Mouse (Mus musculus) hindbrain, embryonic 14.5 days (tissue): ENCODE measurements around the gene Wwox. TPM values are rescaled to one million over a fixed set of nuclear protein-coding genes. Genes with fewer than 3 reads are reported as not detected.

ENCODE experiments used
- ATAC-seq: fragments of 200-750 bp; cut with Nextera tagmentation; 2 replicates; pipeline ENCODE4 v1.8.0; 2017; ENCODE audit warnings: moderate number of reproducible peaks, mild to moderate bottlenecking, moderate TSS enrichment, moderate library complexity; ENCODE audit not compliant: low FRiP score
- DNase-seq: peaks from one replicate; pipeline ENCODE4 v3.0.0-alpha.2; 2015; ENCODE audit warnings: low spot score
- H3K27ac ChIP-seq: fragments of 300-500 bp; sonication (generic); 2 replicates; pipeline ENCODE4 v1.5.1; 2014; ENCODE audit warnings: mild to moderate bottlenecking, moderate library complexity
- H3K27me3 ChIP-seq: fragments of 300-500 bp; sonication (generic); 2 replicates; pipeline ENCODE4 v1.6.1; 2014; ENCODE audit warnings: mild to moderate bottlenecking, low read length, mixed read lengths; ENCODE audit not compliant: control insufficient read depth, insufficient read depth
- H3K36me3 ChIP-seq: fragments of 300-500 bp; sonication (generic); replicated peaks from 2 replicates; pipeline ENCODE4 v1.6.1; 2014; ENCODE audit not compliant: control insufficient read depth, insufficient read depth
- H3K4me1 ChIP-seq: fragments of 300-500 bp; sonication (generic); replicated peaks from 2 replicates; pipeline ENCODE4 v1.6.1; 2014; ENCODE audit warnings: antibody characterized with exemption, low read length, mixed read lengths; ENCODE audit not compliant: control insufficient read depth, insufficient read depth
- H3K4me2 ChIP-seq: fragments of 300-500 bp; sonication (generic); replicated peaks from 2 replicates; pipeline ENCODE4 v1.6.1; 2014; ENCODE audit warnings: mild to moderate bottlenecking, moderate library complexity
- H3K4me3 ChIP-seq: fragments of 300-500 bp; sonication (generic); replicated peaks from 2 replicates; pipeline ENCODE4 v1.5.1; 2014; ENCODE audit warnings: mild to moderate bottlenecking, low read length
- H3K9ac ChIP-seq: fragments of 300-500 bp; sonication (generic); 2 replicates; pipeline ENCODE4 v1.6.1; 2014
- H3K9me3 ChIP-seq: fragments of 300-500 bp; sonication (generic); 2 replicates; pipeline ENCODE4 v1.6.1; 2016; ENCODE audit warnings: low read length; ENCODE audit not compliant: control insufficient read depth
- WGBS: fragments of 180-500 bp; shearing (Covaris S2); extraction: QIAGEN DNeasy Blood & Tissue Kit; methylation state at CpG from one replicate; pipeline ENCODE4 v1.1.7; 2014; 5-methylcytosine and 5-hydroxymethylcytosine counted together
- polyA plus RNA-seq: library from polyadenylated mRNA; unstranded; fragments of >200 nt; fragmentation: Nextera tagmentation; extraction: Ambion mirVana; gene quantifications from 2 replicates; pipeline ENCODE4 v1.2.1, GENCODE M21; 2014

The Wwox gene
- polyA plus RNA-seq, 1 experiment from 2014 or later = 12.7 TPM

DNA sequence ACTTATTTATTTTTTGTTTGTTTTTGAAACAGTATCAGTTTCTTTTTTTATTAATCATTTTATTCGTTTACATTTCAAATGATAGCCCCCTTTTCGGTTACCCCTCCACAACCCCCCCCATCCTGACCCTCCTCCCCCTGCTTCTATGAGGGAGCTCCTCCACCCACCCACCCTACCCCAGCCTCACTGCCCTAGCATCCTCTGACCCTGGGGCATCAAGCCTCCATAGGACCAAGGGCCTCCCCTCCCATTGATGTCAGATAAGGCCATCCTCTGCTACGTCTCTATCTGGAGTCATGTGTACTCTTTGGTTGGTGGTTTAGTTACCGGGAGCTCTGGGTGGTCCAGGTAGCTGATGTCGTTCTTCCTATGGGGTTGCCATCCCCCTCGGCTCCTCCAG is 109.4 kb downstream of the Wwox start:
- H3K9me3 ChIP-seq = no peaks in the 10 kb centered on the region
- H3K36me3 ChIP-seq = no peaks in the 10 kb centered on the region
- WGBS = 89% methylated on average over 6 of the region's 6 CpGs
- ATAC-seq (no peak), DNase-seq (no peak)
- no peak overlapping the region for H3K4me3 ChIP-seq
- no peaks in the 10 kb centered on the region for H3K27me3 ChIP-seq
- H3K4me1 ChIP-seq = 0 out of 2 replicates have a peak, but pooled peaks cover 3% of the 10 kb centered on the region
- no peak overlapping the region for H3K9ac ChIP-seq
- no peak overlapping the region for H3K4me2 ChIP-seq
- H3K27ac ChIP-seq = no peak overlapping the region

DNA sequence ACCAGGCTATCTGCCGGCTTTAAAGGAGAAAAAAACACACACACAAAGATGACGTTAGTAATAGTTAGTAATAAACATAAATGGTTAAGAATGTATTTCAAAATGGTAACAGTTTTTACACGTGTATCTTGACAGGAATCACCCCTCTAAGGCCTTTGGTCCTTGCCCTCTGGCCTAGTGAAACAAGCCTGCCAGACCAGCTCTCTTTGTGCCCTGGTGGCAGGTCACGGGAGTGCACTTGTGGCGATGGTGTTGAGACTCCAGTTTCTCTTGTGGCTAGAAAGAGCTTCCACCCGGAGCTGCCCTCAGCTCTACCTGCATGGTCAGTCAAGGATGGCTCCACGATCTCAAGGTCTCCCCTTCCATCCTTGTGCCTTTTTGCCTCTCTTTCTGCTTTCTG is 110.6 kb downstream of the Wwox start:
- 67% methylated on average over 7 of the region's 7 CpGs for WGBS
- ATAC-seq = no peak
- no peaks in the 10 kb centered on the region for H3K36me3 ChIP-seq
- no peaks in the 10 kb centered on the region for H3K9me3 ChIP-seq
- 0 out of 2 replicates have a peak, but pooled peaks cover 3% of the 10 kb centered on the region for H3K4me1 ChIP-seq
- no peak overlapping the region for H3K4me2 ChIP-seq
- no peaks in the 10 kb centered on the region for H3K27me3 ChIP-seq
- no peak overlapping the region for H3K9ac ChIP-seq
- no peak for DNase-seq
- no peak overlapping the region for H3K4me3 ChIP-seq
- H3K27ac ChIP-seq = no peak overlapping the region

DNA sequence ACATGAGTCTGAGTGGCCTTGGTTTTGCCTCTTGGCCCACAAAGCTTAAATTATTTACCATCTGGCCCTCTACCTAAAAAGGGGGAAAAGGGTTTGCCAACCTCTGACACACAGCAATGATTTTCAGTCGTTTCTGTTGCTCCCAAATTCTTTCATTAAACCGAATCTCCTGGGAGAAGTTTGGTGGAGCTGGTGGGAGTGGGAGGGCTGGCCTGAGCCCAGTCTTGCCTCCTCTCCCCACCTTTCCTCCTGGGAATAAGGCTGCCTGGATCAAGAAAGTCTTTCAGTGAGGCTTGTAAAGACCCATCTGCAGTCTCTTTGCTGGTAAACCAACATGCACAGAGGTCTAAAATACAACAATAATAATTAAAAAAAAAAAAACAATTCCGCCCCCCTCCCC is 113.2 kb downstream of the Wwox start:
- DNase-seq (no peak), ATAC-seq (no peak)
- no peaks in the 10 kb centered on the region for H3K27me3 ChIP-seq
- 0 out of 2 replicates have a peak, but pooled peaks cover 3% of the 10 kb centered on the region for H3K4me1 ChIP-seq
- H3K4me3 ChIP-seq = no peak overlapping the region
- no peaks in the 10 kb centered on the region for H3K36me3 ChIP-seq
- no peaks in the 10 kb centered on the region for H3K9me3 ChIP-seq
- 61% methylated on average over 3 of the region's 3 CpGs for WGBS
- H3K9ac ChIP-seq = no peak overlapping the region
- H3K4me2 ChIP-seq = no peak overlapping the region
- no peak overlapping the region for H3K27ac ChIP-seq

DNA sequence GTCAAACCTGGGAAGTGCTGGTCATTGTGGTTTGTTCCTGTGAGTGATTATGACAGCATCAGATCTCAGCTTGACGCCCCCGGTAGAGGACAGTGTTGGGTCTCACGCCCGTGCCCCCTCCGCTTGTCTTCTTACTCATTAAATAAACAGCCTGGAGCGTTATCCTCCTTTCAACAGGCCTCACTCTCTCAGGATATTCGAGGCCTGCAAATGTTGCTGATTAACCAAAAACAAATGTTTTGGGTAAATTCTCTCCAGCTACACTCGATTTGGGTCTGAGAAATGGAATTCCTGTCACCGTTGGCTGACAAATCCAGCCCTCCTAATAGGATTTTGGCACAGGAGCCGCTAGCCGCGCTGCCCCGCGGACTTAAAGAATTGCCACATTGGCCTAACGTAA is 115.5 kb downstream of the Wwox start:
- no peaks in the 10 kb centered on the region for H3K27me3 ChIP-seq
- ATAC-seq (no peak), DNase-seq (no peak)
- H3K27ac ChIP-seq = no peak overlapping the region
- H3K36me3 ChIP-seq = no peaks in the 10 kb centered on the region
- H3K4me2 ChIP-seq = no peak overlapping the region
- 75% methylated on average over 15 of the region's 15 CpGs for WGBS
- no peaks in the 10 kb centered on the region for H3K9me3 ChIP-seq
- 0 out of 2 replicates have a peak, but pooled peaks cover 3% of the 10 kb centered on the region for H3K4me1 ChIP-seq
- H3K9ac ChIP-seq = no peak overlapping the region
- no peak overlapping the region for H3K4me3 ChIP-seq

DNA sequence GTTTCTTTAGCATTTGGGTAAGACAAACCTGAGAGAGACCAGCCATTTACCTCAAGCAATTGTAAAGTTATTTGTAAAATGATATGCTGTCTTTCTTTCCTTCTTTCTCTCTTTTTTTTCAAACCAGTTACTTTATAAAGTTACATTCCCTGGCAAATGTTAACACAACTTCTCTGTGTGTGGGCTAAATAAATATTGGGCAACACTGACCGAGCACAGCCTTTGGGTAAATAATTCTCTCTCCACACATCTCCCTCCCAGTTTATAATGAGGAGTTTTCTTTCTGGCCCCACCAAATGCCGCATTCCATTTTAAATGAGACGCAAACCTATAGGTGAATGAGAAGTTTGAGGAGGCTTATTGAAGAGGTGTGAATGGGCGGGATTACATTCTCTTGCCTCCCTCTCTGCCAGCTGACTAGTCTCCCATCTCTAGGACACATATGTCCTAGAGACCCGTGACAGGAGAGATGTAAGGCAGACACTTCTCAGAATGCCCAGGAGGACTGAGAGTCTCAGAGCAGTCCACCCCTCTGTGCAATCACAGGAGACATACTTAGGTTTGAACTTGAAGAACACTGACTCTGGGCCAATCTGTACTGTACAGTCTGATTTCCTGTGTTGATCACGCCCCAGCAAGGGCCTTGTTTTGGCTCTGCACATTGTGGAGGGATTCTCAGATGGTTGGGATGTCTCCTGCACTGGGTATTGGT is 116.2 kb downstream of the Wwox start:
- Histone ChIP-seq H3K4me3 (no peak overlapping the region), H3K27ac (no peak overlapping the region), H3K9ac (no peak overlapping the region), H3K27me3 (no peaks in the 10 kb centered on the region), H3K4me1 (0 out of 2 replicates have a peak, but pooled peaks cover 3% of the 10 kb centered on the region), H3K36me3 (no peaks in the 10 kb centered on the region), H3K4me2 (no peak overlapping the region), H3K9me3 (no peaks in the 10 kb centered on the region)
- ATAC-seq (no peak), DNase-seq (no peak)
- 82% methylated on average over 6 of the region's 6 CpGs for WGBS

DNA sequence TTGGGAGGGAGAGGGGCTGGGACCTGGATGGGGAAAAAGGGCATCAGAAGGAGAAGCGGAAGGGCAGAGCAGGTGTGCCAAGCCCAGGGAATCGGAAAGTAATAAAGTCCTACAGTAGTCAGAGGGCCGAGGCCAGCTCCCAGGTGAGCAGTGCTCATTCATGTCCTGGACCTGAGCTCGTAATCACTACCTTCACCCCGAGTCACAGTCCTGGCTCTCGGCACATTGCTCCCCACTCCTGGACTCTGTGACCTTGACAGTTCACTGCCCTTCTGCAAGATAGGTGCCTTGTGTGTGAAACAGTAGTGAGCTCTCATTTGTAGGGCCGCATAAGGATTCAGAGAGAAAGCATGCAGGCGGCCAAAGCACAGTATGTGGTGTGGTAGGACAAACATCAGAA is 121.7 kb downstream of the Wwox start:
- Histone ChIP-seq H3K4me2 (no peak overlapping the region), H3K27ac (no peak overlapping the region), H3K4me1 (0 out of 2 replicates have a peak, but pooled peaks cover 6% of the 10 kb centered on the region), H3K36me3 (no peaks in the 10 kb centered on the region), H3K9ac (no peak overlapping the region), H3K27me3 (no peaks in the 10 kb centered on the region), H3K9me3 (no peaks in the 10 kb centered on the region), H3K4me3 (no peak overlapping the region)
- WGBS = 92% methylated on average over 8 of the region's 8 CpGs
- no peak for ATAC-seq
- no peak for DNase-seq

DNA sequence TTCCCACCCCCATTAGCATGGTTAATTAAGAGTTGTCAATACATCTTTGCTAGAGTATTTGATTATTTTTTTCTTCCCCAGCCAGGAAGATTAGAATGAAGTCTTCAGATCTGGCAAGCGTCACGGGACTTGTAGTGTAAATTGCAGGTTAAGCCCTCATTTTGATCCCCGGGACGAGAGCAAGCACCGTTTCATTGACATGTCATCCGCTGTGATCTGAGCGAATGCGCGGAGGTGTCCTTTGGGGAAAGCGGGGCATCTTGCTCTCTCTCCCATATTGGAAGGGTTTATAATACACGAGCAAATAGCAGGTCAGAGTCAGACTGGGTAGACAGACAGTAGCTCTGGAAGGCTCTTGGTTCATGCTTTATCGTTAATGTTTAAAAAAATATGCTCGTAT is 123.0 kb downstream of the Wwox start:
- 52% methylated on average over 13 of the region's 13 CpGs for WGBS
- DNase-seq (no peak), ATAC-seq (no peak)
- H3K4me2 ChIP-seq = no peak overlapping the region
- H3K9ac ChIP-seq = no peak overlapping the region
- no peaks in the 10 kb centered on the region for H3K27me3 ChIP-seq
- no peak overlapping the region for H3K4me3 ChIP-seq
- H3K4me1 ChIP-seq = 0 out of 2 replicates have a peak, but pooled peaks cover 6% of the 10 kb centered on the region
- no peaks in the 10 kb centered on the region for H3K9me3 ChIP-seq
- no peak overlapping the region for H3K27ac ChIP-seq
- H3K36me3 ChIP-seq = no peaks in the 10 kb centered on the region

DNA sequence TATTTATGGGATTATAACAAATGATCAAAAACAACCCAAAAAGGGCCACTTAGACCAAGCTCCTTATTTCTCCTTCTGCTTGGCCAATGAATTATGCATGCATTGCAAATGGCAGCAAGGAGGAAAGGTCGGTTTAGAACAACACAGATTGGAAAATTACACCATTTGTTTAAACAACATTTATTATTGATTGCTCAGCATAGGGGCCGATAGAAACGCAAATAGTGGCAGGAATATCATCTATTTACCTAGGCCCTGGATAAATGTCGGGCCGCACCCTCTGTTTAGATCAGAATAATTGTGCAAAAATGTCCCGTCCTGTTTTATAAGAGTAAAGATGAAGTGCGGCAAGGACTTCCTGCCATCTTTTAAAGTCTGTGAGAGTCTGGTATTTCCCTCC is 123.9 kb downstream of the Wwox start:
- no peak overlapping the region for H3K9ac ChIP-seq
- 76% methylated on average over 7 of the region's 7 CpGs for WGBS
- DNase-seq (no peak), ATAC-seq (no peak)
- no peak overlapping the region for H3K4me2 ChIP-seq
- 0 out of 2 replicates have a peak, but pooled peaks cover 6% of the 10 kb centered on the region for H3K4me1 ChIP-seq
- H3K27me3 ChIP-seq = no peaks in the 10 kb centered on the region
- no peak overlapping the region for H3K27ac ChIP-seq
- no peak overlapping the region for H3K4me3 ChIP-seq
- H3K9me3 ChIP-seq = no peaks in the 10 kb centered on the region
- H3K36me3 ChIP-seq = no peaks in the 10 kb centered on the region

DNA sequence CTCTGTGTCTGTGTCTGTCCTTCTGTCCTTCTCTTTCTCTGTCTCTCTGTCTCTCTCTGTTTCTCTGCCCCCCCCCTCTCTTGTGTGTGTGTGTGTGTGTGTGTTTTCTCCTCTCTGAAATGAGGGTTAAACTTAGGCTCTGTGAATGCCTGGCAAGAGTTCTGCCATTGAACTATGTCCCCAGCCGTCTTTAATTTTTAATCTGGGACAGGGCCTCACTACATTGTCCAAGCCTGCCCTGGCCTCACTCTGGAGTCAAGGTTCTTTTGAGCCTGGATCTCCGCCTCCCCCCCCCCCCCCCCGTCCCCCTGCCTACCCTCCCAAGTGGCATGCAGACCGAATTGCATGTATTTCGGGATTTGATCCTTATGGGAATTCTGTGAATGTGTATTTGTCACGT is 124.6 kb downstream of the Wwox start:
- ATAC-seq = no peak
- no peaks in the 10 kb centered on the region for H3K36me3 ChIP-seq
- WGBS = 52% methylated on average over 6 of the region's 6 CpGs

More for the DNA sequence above, 124.6 kb downstream of the Wwox start:
- Histone ChIP-seq H3K4me1 (0 out of 2 replicates have a peak, but pooled peaks cover 6% of the 10 kb centered on the region), H3K9me3 (no peaks in the 10 kb centered on the region), H3K9ac (no peak overlapping the region), H3K27ac (no peak overlapping the region), H3K27me3 (no peaks in the 10 kb centered on the region), H3K4me2 (no peak overlapping the region), H3K4me3 (no peak overlapping the region)
- DNase-seq = no peak
